In genomic region chr3:95643097-95643496, GRCm38 (mm10) we compare ENCODE assay signal across 23 mouse cellular contexts. TPM values are rescaled to one million over a fixed set of nuclear protein-coding genes. Genes with fewer than 3 reads are reported as not detected.
DNase-seq lines count a peak whose midpoint lies in the region; ATAC-seq lines count a peak whose summit lies in the region.
"Had no signal": no experiment of that assay in that cellular context is flagged by ENCODE, and none has a peak within 500 bp of the region (broad histone marks: within the 10 kb centered on the region; RNA-seq: fewer than 3 reads in every experiment).

No protein-coding gene starts in this region.

- H3K4me2 ChIP-seq in liver, embryonic 11.5 days, result no peak overlapping the region
- H3K4me2 ChIP-seq: embryonic facial prominence, embryonic 12.5 days; neural tube, embryonic 12.5 days; stomach, embryonic 15.5 days had no signal

- peaks cover 3% of the 10 kb centered on the region; the same call in 1 of the 2 replicates for H3K36me3 ChIP-seq in liver, embryonic 11.5 days (ENCODE audit: control insufficient read depth, insufficient read depth, low read length)
- H3K36me3 ChIP-seq in macrophage (ENCODE audit: inconsistent target), result no peaks in the 10 kb centered on the region; the same call in 1 of the 2 replicates
- H3K36me3 ChIP-seq: stomach, embryonic 15.5 days had no signal

- no peaks in the 10 kb centered on the region for H3K9me3 ChIP-seq in liver, embryonic 11.5 days (ENCODE audit: control insufficient read depth, low read length)
- H3K9me3 ChIP-seq: embryonic facial prominence, embryonic 12.5 days; heart, embryonic 10.5 days; hindbrain, embryonic 10.5 days; midbrain, embryonic 10.5 days; neural tube, embryonic 12.5 days; stomach, embryonic 15.5 days had no signal

- no peak for DNase-seq in liver, embryonic 11.5 days (ENCODE audit: low spot score)
- DNase-seq in layer of hippocampus, postnatal 14 days (ENCODE audit: low spot score in 2 of 2), result no peak
- no peak for DNase-seq in heart, adult 18-20 months
- no peak for DNase-seq in ovary, adult 18-20 months (ENCODE audit: low spot score)
- DNase-seq in adrenal gland, postnatal 4 days (ENCODE audit: low spot score in 2 of 2), result no peak
- DNase-seq: adrenal gland, postnatal 36 days; cerebellum, adult 9-11 months; gastrocnemius, postnatal 36 days; kidney, adult 9 months; left cerebral cortex, postnatal 4 days; lung, adult 18-20 months; lung, postnatal 14 days; thymus, adult 2 months had no signal

- H3K27ac ChIP-seq in liver, embryonic 11.5 days (ENCODE audit: low read depth, low read length), result no peak overlapping the region
- peak overlapping the region; percentile 95 for H3K27ac ChIP-seq in macrophage
- H3K27ac ChIP-seq: embryonic facial prominence, embryonic 12.5 days; heart, embryonic 10.5 days; hindbrain, embryonic 10.5 days; left cerebral cortex, adult 2 months; midbrain, embryonic 10.5 days; neural tube, embryonic 12.5 days; stomach, embryonic 15.5 days had no signal

- H3K4me3 ChIP-seq in liver, embryonic 11.5 days (ENCODE audit: low read depth, low read length), result no peak overlapping the region
- no peak overlapping the region for H3K4me3 ChIP-seq in macrophage (ENCODE audit: inconsistent target)
- H3K4me3 ChIP-seq: embryonic facial prominence, embryonic 12.5 days; heart, embryonic 10.5 days; hindbrain, embryonic 10.5 days; left cerebral cortex, adult 2 months; midbrain, embryonic 10.5 days; neural tube, embryonic 12.5 days; stomach, embryonic 15.5 days had no signal

- no peak overlapping the region for H3K9ac ChIP-seq in liver, embryonic 11.5 days (ENCODE audit: low read depth, low read length)
- H3K9ac ChIP-seq: embryonic facial prominence, embryonic 12.5 days; neural tube, embryonic 12.5 days; stomach, embryonic 15.5 days had no signal

- H3K4me1 ChIP-seq in liver, embryonic 11.5 days (replicated peaks; ENCODE audit: control insufficient read depth, insufficient read depth, low read length), result peaks cover 19% of the 10 kb centered on the region
- H3K4me1 ChIP-seq: embryonic facial prominence, embryonic 12.5 days; hindbrain, embryonic 10.5 days; midbrain, embryonic 10.5 days; neural tube, embryonic 12.5 days; stomach, embryonic 15.5 days had no signal

- peak; percentile 63 for ATAC-seq in erythroblast, adult 5-6 weeks (replicated peaks; ENCODE audit: low FRiP score, poor library complexity, severe bottlenecking)
- peak; percentile 74 for ATAC-seq in liver, embryonic 11.5 days (replicated peaks; ENCODE audit: low FRiP score)
- ATAC-seq: forebrain, embryonic 16.5 days had no signal

- no peaks in the 10 kb centered on the region for H3K27me3 ChIP-seq in liver, embryonic 11.5 days (replicated peaks; ENCODE audit: control insufficient read depth, insufficient read depth, low read length)
- H3K27me3 ChIP-seq: embryonic facial prominence, embryonic 12.5 days; neural tube, embryonic 12.5 days; stomach, embryonic 15.5 days had no signal

- H3K79me2 ChIP-seq in macrophage (ENCODE audit: inconsistent target), result peaks cover 71% of the 10 kb centered on the region; the same call in 1 of the 2 replicates

- WGBS in liver, embryonic 11.5 days, result 57% methylated on average over 7 of the region's 7 CpGs
- 93% methylated on average over 7 of the region's 7 CpGs for WGBS in macrophage (ENCODE audit: missing documents)

RNA-seq across cellular contexts. Expression of gene Mcl1, which starts 15.5 kb away (rescaled TPM):
- 83.2 and 113 TPM in 2 replicates for total RNA-seq in erythroblast, adult 5-6 weeks (2015; ENCODE audit: low replicate concordance)
- total RNA-seq in erythroblast, adult 5-6 weeks (2017; ENCODE audit: low replicate concordance), result 70.6 and 76.3 TPM in 2 replicates
- 52.2 and 57.7 TPM in 2 replicates for polyA plus RNA-seq in liver, embryonic 11.5 days (2014; fragmentation: Nextera tagmentation; extraction: Ambion mirVana)
- 1,000 to 10,000 TPM in 10 of 26 experiments, 100 to 1,000 TPM in 16; 471 to 2,042 (median 842) TPM for total RNA-seq in macrophage (2018; cell fraction: chromatin; rRNA removed)
- 1,000 to 10,000 TPM in 4 of 26 experiments, 100 to 1,000 TPM in 22; 492 to 1,133 (median 611) TPM for total RNA-seq in macrophage (2018; cell fraction: cytosol; rRNA removed)
- total RNA-seq in macrophage (2018; cell fraction: nucleus; rRNA removed), result 1,000 to 10,000 TPM in 21 of 26 experiments, 100 to 1,000 TPM in 5; 701 to 2,394 (median 1,238) TPM
- polyA plus RNA-seq in macrophage (2018), result 251 to 507 TPM (median 488 TPM) in 3 replicates
- 10 to 100 TPM; 64.6 to 65.1 TPM for total RNA-seq in layer of hippocampus, postnatal 14 days (2021)
- total RNA-seq in heart, adult 18-20 months (2021), result 100 to 1,000 TPM; 159 to 167 TPM
- 100 to 1,000 TPM; 151 to 152 TPM for total RNA-seq in adrenal gland, postnatal 4 days (2021)

RNA-seq across cellular contexts. Expression of gene Ensa, which starts 18.3 kb away (rescaled TPM):
- total RNA-seq in erythroblast, adult 5-6 weeks (2015; ENCODE audit: low replicate concordance), result 30.9 and 34.1 TPM in 2 replicates
- 52.8 and 58.1 TPM in 2 replicates for total RNA-seq in erythroblast, adult 5-6 weeks (2017; ENCODE audit: low replicate concordance)
- 51.3 and 55.8 TPM in 2 replicates for polyA plus RNA-seq in liver, embryonic 11.5 days (2014; fragmentation: Nextera tagmentation; extraction: Ambion mirVana)
- 100 to 1,000 TPM; 114 to 467 (median 312) TPM for total RNA-seq in macrophage (2018; cell fraction: chromatin; rRNA removed)
- total RNA-seq in macrophage (2018; cell fraction: cytosol; rRNA removed), result 100 to 1,000 TPM in 22 of 26 experiments, 10 to 100 TPM in 4; 85.2 to 121 (median 110) TPM
- total RNA-seq in macrophage (2018; cell fraction: nucleus; rRNA removed), result 100 to 1,000 TPM; 134 to 367 (median 267) TPM
- polyA plus RNA-seq in macrophage (2018), result 79.1 to 122 TPM (median 121 TPM) in 3 replicates
- total RNA-seq in layer of hippocampus, postnatal 14 days (2021), result 100 to 1,000 TPM; 288 to 297 TPM
- total RNA-seq in heart, adult 18-20 months (2021), result 10 to 100 TPM; 74.3 to 75.2 TPM
- 10 to 100 TPM; 79.6 to 82.2 TPM for total RNA-seq in adrenal gland, postnatal 4 days (2021)

RNA-seq across cellular contexts. Expression of gene Adamtsl4, which starts 44.6 kb away (rescaled TPM):
- total RNA-seq in erythroblast, adult 5-6 weeks (2015; ENCODE audit: low replicate concordance), result not detected in 2 replicates
- total RNA-seq in erythroblast, adult 5-6 weeks (2017; ENCODE audit: low replicate concordance), result not detected in 2 replicates
- 0.38 and 1.2 TPM in 2 replicates for polyA plus RNA-seq in liver, embryonic 11.5 days (2014; fragmentation: Nextera tagmentation; extraction: Ambion mirVana)
- total RNA-seq in macrophage (2018; cell fraction: chromatin; rRNA removed), result 1 to 10 TPM in 21 of 26 experiments, under 1 TPM in 5; 0.40 to 8.2 (median 3.2) TPM
- total RNA-seq in macrophage (2018; cell fraction: cytosol; rRNA removed), result 1 to 10 TPM in 13 of 26 experiments, under 1 TPM in 13; 0.22 to 4.1 (median 1.2) TPM
- 1 to 10 TPM in 21 of 26 experiments, under 1 TPM in 5; 0.21 to 9.6 (median 2.3) TPM for total RNA-seq in macrophage (2018; cell fraction: nucleus; rRNA removed)
- polyA plus RNA-seq in macrophage (2018), result 0.38 to 3.1 TPM (median 1.9 TPM) in 3 replicates
- total RNA-seq in layer of hippocampus, postnatal 14 days (2021), result 1 to 10 TPM; 3.0 to 4.1 TPM
- 10 to 100 TPM; 39.1 to 40.6 TPM for total RNA-seq in heart, adult 18-20 months (2021)
- 1 to 10 TPM; 7.5 to 8.1 TPM for total RNA-seq in adrenal gland, postnatal 4 days (2021)

RNA-seq across cellular contexts. Expression of gene Golph3l, which starts 54.4 kb away (rescaled TPM):
- 73.8 and 84.0 TPM in 2 replicates for total RNA-seq in erythroblast, adult 5-6 weeks (2015; ENCODE audit: low replicate concordance)
- total RNA-seq in erythroblast, adult 5-6 weeks (2017; ENCODE audit: low replicate concordance), result 115 and 116 TPM in 2 replicates
- 29.8 and 34.3 TPM in 2 replicates for polyA plus RNA-seq in liver, embryonic 11.5 days (2014; fragmentation: Nextera tagmentation; extraction: Ambion mirVana)
- total RNA-seq in macrophage (2018; cell fraction: chromatin; rRNA removed), result 10 to 100 TPM in 21 of 26 experiments, 1 to 10 TPM in 5; 5.6 to 34.5 (median 13.8) TPM
- 10 to 100 TPM; 26.5 to 66.4 (median 50.5) TPM for total RNA-seq in macrophage (2018; cell fraction: cytosol; rRNA removed)
- total RNA-seq in macrophage (2018; cell fraction: nucleus; rRNA removed), result 10 to 100 TPM; 12.6 to 47.2 (median 23.5) TPM
- polyA plus RNA-seq in macrophage (2018), result 26.9 to 64.7 TPM (median 54.7 TPM) in 3 replicates
- 10 to 100 TPM; 20.6 to 22.2 TPM for total RNA-seq in layer of hippocampus, postnatal 14 days (2021)
- total RNA-seq in heart, adult 18-20 months (2021), result 10 to 100 TPM; 18.0 to 19.9 TPM
- 10 to 100 TPM; 45.6 to 46.4 TPM for total RNA-seq in adrenal gland, postnatal 4 days (2021)

Comparison
In these comparisons a context has a peak if more than half of its experiments do, and no peak if none do; other contexts are left out.
1. RNA of gene Adamtsl4, which starts 44.6 kb away (total RNA-seq): 39.1 to 40.6 TPM in heart, adult 18-20 months; 7.5 to 8.1 TPM in adrenal gland, postnatal 4 days, 3.0 to 4.1 TPM in layer of hippocampus, postnatal 14 days and not detected in erythroblast, adult 5-6 weeks; every median in the first group is over 4 times any median in the second.